Mouse (Mus musculus) C2C12 (cell line): ENCODE data around the gene 1810062G17Rik. TPM values are rescaled to one million over a fixed set of nuclear protein-coding genes. Genes with fewer than 3 reads are reported as not detected.

Experiments used
- H3K27me3 ChIP-seq: one replicate; pipeline ENCODE4 v1.6.1; 2011; ENCODE audit not compliant: control insufficient read depth, insufficient read depth, insufficient read length
- H3K36me3 ChIP-seq: one replicate; pipeline ENCODE4 v1.6.1; 2011; ENCODE audit not compliant: control insufficient read depth, insufficient read depth
- H3K4me3 ChIP-seq: one replicate; pipeline ENCODE4 v1.5.1; 2011; ENCODE audit warnings: mild to moderate bottlenecking, control low read depth; ENCODE audit not compliant: poor library complexity, insufficient read depth, severe bottlenecking
- H3K79me2 ChIP-seq: one replicate; pipeline ENCODE4 v1.6.1; 2011; ENCODE audit not compliant: control insufficient read depth, insufficient read depth
- H3K79me3 ChIP-seq: one replicate; pipeline ENCODE4 v1.6.1; 2011; ENCODE audit warnings: low read depth, control low read depth
- H3ac ChIP-seq: one replicate; pipeline ENCODE3; 2011; ENCODE audit warnings: low read depth; ENCODE audit not compliant: control insufficient read depth, insufficient read length
- CEBPB ChIP-seq: IDR thresholded peaks from one replicate; pipeline ENCODE4 v1.6.1; 2011; ENCODE audit warnings: low read depth, mild to moderate bottlenecking, control low read depth, moderate library complexity
- CTCF ChIP-seq: IDR thresholded peaks from one replicate; pipeline ENCODE4 v1.5.1; 2011; ENCODE audit not compliant: control insufficient read depth, insufficient read depth, insufficient read length
- FOSL1 ChIP-seq: IDR thresholded peaks from one replicate; pipeline ENCODE4 v1.8.0; 2011; ENCODE audit warnings: mild to moderate bottlenecking, low read length; ENCODE audit not compliant: poor library complexity, insufficient read depth, severe bottlenecking
- MAX ChIP-seq: IDR thresholded peaks from one replicate; pipeline ENCODE4 v1.6.1; 2011; ENCODE audit warnings: mild to moderate bottlenecking, control low read depth
- MYOD1 ChIP-seq: IDR thresholded peaks from one replicate; pipeline ENCODE4 v1.6.1; 2011; ENCODE audit warnings: low read depth; ENCODE audit not compliant: control insufficient read depth, insufficient read length
- MYOG ChIP-seq: IDR thresholded peaks from one replicate; pipeline ENCODE4 v1.6.1; 2011; ENCODE audit not compliant: control insufficient read depth, insufficient read length; ENCODE audit errors: extremely low read depth
- USF1 ChIP-seq: IDR thresholded peaks from one replicate; pipeline ENCODE4 v1.6.1; 2011; ENCODE audit warnings: low read depth, mild to moderate bottlenecking, control low read depth, moderate library complexity
- microRNA-seq: library from miRNA; unstranded; fragments of <30 nt; microRNA quantifications from one replicate; pipeline ENCODE4, GENCODE M21; 2019; ENCODE audit warnings: borderline microRNAs expressed
- polyA plus RNA-seq: library from polyadenylated mRNA; unstranded; fragments of >200 nt; fragmentation: generic; extraction: Trizol; gene quantifications from one replicate; pipeline ENCODE4 v1.2.1, GENCODE M21; 2012; ENCODE audit warnings: missing spikeins

1810062G17Rik gene
- polyA plus RNA-seq, 1 experiment: 0.33 TPM

DNA sequence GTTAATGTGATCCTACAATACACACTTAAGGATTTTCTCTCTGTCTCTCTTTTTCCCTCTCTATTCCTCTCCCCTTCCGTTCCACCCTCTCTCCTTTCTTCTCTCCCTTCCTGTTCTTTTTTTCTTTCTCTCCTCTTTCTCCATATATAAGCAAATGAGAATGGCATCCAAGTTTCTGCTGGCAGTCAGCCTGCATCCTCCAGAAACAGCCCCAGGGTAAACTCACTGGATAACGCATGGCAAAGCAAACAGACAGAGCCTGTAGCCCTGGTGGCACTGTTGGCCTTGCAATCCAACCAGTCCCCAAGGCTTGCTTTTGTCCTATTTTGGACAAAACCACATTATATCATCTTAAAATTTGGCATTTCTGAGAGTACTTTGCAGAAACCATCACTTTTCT is 55.5 kb downstream of the 1810062G17Rik start:
- H3K4me3 ChIP-seq: no peak overlapping the region

More for the DNA sequence above, 55.5 kb downstream of the 1810062G17Rik start:
- H3ac ChIP-seq: no peak overlapping the region
- no peaks in the 10 kb centered on the region for H3K79me2 ChIP-seq
- H3K79me3 ChIP-seq: no peaks in the 10 kb centered on the region
- no peaks in the 10 kb centered on the region for H3K27me3 ChIP-seq
- TF ChIP-seq CEBPB (no peak), USF1 (no peak), MYOG (no peak), MYOD1 (no peak), CTCF (no peak), FOSL1 (no peak), MAX (no peak)
- H3K36me3 ChIP-seq: no peaks in the 10 kb centered on the region

Small RNAs within 50 kb of the gene (microRNA-seq; reads per million reads assigned to microRNA genes)
- 0.32 reads per million for gene Mir7009

Other genes starting within 250 kb of the 1810062G17Rik start
- 441 TPM for gene Anxa5, start within 50 bp of the 1810062G17Rik start, polyA plus RNA-seq
- gene Gm11549, start 45.9 kb downstream of the 1810062G17Rik start, polyA plus RNA-seq: not detected
- gene Exosc9, start 76.7 kb downstream of the 1810062G17Rik start, polyA plus RNA-seq: 10.8 TPM
- 71.5 TPM for gene Ccna2, start 96.2 kb downstream of the 1810062G17Rik start, polyA plus RNA-seq
- gene Bbs7, start 137.5 kb downstream of the 1810062G17Rik start, polyA plus RNA-seq: 1.8 TPM
- not detected for gene Trpc3, start 214.2 kb downstream of the 1810062G17Rik start, polyA plus RNA-seq